Mouse (Mus musculus) gastrocnemius, postnatal 25 days (tissue): ENCODE data around the gene Foxp1. TPM values are rescaled to one million over a fixed set of nuclear protein-coding genes. Genes with fewer than 3 reads are reported as not detected.
A peak's percentile ranks its signal among the peaks of the same experiment; 100 is the strongest.

Source experiments
- DNase-seq: peaks from one replicate; pipeline ENCODE4 v3.0.0; 2022
- total RNA-seq, 2 experiments: library from RNA; stranded (reverse); gene quantifications; 1 replicate in 1 of 2; 2 replicates in 1 of 2; pipeline ENCODE4 v1.2.3; 2021

Gene Foxp1
- total RNA-seq, 2 experiments from 2014 or later = 16.9 to 17.8 TPM

DNA sequence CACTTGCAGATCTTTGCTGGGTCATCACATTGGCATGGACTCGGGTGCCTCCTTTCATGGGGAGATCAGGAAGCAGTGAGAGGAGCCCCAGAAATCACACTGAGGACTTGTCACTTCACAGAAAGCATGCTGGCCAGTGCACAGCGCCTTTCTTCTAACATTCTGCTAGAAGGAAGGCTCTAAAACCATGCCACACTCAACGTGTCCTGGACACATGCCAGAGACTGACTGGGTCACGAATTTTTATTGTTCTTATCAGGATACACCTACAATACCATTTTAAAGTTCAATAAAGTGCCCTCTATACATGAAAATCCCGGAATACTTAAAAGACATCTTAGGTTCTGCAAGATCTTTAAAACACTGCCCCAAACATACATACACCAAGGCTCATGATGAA is 475.2 kb downstream of the Foxp1 start:
- DNase-seq = no peak

DNA sequence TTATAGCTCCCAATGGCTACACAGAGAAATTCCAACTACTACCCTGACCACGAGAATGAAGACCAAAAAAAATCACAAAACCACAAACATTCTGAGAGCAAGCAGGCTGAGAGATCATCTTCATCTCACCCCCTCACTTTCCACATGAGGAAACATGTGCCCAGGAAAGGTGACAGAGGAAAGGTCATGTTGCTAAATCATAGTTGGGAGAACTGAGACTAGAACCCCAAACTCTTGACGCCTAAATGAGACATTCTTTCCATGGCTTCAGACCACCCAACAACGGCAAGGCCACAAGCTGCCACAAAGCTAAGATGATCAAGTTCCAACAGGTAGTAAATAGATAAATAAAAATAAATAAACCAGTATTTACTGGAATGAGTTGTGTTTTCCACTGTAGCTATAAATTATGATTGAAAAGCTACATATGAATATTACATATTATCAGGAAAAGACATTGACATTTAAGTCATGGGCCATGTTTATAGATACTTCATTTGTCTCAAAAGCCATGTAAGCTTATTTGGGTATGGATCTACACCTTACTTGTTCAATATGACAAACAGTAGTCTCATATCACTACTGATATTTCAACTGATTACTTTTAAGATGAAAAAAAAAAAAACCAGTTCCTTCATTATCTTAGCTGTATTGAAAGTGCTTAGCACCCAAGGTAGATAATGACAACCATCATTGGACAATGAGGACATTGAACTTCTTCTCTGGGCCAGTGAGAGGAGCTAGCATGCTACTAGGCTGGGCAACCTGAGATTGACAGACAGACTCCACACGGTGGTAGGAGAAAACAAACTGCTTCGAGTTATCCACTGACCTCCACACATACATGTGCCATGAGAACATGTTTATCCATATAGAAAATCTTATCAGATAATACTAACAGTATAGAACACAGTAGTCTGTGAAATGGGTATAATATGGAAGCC is 476.4 kb downstream of the Foxp1 start:
- no peak for DNase-seq

DNA sequence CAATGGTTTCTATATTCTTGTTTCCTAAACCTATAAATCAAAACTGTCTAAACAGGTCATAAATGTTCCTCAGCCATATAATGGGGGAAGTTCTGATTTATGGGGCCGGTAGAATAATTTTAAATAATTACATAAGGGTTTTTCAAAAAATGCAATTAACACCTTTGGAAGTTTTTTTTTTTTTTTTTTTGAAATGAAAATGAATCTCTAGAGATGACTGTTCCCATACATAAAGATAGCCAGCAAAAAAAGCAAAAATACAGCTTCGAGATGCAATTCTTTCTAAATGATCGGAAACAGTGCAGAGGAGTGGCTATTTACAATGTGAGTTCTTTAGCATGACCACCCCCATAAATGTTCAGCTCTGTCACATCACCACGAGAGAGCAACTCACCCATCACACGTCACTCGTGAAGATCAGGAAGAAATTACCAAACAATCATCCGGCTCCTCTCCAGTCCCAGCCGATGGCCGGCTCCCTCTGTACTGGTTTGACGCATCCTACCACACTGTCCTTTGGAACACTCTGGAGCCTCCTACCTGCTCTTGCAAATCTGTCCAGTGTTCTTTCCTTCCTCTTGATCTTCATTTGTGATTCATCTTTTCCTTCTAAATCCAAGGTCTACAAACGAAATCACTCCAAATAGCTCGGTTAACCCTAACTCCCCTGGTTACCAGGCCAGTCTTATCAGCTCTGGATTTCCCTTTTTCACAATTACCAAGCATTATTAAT is 478.4 kb downstream of the Foxp1 start:
- no peak for DNase-seq

DNA sequence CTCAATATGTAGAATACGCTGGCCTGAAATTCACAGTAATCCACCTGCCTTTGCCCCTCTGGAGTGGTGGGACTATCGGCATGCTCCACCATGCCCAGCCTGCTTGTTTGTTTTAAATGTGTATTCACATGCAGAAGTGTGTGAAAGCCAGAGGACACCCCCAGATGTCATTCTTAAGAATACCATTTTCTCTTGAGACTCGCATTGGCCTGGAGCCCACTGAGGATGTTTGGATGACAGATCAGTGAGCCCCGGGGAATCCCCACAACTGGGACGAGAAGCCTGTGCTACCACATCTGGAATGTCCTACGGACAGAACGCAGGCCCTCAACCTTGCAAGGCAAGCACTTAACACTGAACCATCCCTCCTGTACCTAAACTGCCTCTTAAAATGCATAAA is 479.3 kb downstream of the Foxp1 start:
- no peak for DNase-seq

DNA sequence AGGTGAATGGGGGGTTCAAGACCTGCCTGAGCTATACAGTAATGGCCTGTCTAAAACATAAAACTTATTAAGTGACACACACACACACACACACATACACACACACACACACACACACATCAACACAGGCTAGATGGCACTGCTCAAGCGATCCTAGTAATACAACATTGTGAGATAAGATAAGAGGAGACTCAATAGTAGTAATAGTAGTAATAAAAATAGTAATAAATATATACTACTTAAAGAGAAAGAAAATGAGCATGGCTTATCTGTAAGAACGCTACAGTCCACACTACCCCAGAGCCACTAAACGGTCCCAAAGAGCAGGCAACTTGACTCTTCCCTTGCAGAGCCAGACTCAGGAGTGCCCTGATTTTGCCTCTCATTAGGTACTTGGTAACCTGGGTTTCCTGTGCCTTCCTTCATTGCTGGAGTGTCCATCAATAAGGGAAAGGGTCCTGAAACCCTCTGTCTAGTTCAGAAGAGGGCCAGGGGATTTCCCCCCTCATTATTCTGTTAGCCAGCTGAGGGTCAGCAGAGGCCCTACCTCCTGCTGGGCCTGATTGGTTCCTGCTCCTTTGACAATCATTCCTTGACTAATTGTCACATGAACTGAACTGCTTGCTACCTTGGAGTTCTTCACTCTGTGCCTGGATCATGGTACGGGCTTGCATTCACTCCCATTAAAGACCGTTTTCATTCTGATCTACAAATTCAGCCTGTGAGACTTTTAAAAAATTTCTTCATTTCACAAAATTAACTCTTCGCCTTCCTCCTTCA is 480.2 kb downstream of the Foxp1 start:
- no peak for DNase-seq

DNA sequence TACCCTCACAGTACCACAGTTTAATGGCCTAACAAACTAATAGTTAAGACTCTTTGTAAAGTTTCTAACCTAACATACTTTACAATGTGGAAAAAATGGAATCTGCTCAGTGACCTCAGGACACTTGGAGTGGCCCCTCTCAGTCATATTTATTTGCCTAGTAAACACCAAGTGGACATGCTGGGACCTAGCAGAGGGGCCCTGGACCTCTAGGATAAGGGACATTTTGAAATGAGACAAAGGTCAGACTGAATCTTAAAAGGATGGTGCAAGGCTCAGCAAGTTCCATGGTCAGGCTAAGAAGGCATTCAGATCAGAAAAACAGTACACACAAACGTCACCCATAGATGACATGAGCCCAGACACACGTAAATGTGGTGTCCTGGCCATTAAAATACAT is 483.5 kb downstream of the Foxp1 start:
- no peak for DNase-seq

DNA sequence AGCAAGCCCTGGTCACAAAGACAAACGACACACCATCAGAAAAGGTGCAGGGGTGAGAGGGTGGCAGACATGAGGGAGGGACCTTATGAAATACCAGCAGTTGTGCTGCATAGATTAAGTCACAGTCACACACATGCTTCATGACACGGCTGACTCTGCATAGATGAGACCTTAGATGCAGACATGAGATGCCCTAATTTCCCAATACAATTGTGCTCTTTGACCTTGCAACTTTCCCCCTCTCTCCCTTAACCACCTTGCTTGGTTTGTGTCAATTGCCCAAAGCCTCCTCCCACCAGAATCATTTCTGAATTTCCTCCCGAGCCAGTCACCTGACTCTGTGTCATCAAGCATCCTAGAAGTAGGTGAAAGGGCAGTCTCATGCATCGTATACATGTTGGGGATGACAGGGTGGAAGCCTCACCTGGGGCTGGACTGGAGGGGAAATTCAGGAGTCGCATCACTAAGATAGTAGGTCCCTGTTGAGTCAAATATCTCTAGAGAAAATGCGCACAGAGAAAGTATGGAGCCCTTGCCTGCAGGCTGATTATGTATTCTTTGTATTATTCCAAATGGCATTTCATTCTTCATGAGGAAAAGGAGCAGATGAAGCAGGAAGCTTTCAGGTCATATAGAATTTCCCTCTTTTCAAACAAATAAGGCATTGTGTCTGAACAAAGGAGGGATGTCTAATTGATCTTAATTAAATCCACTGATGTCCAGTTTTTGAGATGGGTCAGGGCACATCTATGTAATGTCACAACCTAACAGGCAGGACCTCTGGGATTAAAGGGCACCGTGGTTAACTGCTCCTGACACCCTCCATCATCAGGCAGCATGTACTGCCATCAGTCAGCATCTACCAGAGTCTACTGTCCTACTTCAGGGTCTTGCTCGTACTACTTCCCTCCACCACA is 486.8 kb downstream of the Foxp1 start:
- DNase-seq = no peak

DNA sequence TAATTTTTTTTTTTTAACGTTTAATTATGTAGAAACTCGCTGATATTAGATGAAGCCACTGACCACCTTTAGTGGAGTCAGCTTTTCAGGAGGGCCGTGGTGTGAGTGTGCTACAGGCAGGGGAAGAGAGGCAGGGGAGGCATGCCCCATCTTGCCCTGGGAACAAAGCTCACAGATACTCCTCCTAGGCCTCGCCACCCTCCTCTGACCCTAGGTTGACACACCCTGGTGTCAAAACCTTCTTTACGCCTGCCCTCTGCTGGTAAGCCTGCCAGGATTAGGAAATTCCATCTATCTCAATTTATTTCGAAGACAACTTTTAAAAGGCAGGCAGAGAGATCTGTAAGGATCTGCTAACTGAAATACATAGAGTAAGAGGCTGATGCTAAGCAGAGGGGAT is 489.5 kb downstream of the Foxp1 start:
- no peak for DNase-seq

DNA sequence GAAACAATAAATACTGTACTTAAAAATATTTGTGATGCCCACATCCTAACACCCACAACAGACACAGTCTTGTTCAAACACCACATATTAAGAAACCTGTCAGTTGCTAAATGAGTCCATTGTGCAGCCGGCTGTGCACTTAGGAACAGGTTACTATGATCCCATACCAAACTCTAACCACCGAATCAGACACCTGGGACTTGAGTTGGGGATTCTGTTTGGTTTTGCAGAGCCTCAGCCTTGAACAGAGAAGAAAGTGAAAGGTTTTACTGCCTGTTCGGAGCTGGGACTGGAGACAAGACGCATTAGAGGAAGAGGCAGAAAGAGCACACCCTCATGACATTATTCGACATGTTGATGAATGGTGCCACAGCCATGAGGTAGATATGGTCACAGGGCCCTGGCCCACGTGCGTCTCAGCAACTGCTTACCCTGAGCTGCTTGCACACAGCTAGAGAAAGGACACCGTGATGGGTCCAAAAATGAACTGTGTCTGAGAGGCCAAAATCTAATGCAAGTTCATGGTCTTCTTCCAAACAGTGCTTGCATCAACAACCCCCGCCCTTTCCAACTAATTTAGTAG is 491.1 kb downstream of the Foxp1 start:
- no peak for DNase-seq

DNA sequence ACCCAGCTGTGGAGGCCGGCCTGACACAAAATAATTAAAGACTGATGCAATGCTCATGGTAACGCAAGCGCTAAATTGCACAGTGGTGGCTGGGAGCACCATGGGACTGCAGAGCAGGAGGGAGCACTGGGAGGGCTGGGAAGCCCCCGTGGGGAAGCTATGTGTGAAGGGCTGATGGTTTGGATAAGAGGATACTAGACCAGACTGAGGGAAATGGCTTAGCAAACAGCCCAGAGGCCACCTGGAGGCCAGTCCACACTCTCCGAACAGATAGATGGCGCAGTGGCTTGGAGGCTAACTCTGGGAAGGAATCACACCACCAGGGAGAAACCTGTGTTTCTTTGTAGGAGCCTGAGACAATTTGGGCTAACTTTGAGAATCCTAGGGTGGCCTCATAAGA is 492.3 kb downstream of the Foxp1 start:
- no peak for DNase-seq

DNA sequence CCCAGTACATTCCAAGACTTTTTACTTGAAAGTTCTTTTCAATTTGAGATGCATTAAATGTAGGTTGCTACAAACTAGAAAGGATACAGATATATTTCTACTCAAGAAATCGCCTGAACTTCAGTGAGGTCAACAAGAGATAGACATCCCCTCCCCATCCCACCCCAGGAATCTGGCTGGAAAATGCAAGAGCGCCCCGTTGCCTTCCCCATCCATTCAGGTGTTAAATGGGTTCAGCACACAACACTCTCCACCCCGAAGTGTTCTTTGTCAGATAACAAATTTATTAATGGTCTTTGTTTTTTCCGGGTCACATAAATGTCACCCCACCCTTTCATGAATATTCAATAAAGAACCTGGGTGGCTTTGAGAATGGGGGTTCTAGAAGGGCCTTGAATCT is 493.1 kb downstream of the Foxp1 start:
- DNase-seq = no peak

DNA sequence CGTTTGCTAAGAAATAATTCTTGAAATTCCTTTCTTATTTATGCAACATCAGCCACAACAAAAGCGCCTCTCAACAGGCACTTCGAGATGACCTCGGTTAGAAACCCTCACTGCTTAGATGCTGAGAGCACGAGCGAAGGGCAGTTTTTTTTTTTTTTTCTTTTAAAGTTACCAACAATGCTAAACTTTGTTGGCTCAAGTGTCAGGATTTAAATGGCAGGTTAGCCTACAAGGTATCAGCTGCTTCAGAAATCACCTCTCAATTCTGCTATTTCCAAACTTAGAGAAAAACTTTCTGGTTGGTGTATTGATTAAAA is 493.6 kb downstream of the Foxp1 start:
- DNase-seq = no peak

DNA sequence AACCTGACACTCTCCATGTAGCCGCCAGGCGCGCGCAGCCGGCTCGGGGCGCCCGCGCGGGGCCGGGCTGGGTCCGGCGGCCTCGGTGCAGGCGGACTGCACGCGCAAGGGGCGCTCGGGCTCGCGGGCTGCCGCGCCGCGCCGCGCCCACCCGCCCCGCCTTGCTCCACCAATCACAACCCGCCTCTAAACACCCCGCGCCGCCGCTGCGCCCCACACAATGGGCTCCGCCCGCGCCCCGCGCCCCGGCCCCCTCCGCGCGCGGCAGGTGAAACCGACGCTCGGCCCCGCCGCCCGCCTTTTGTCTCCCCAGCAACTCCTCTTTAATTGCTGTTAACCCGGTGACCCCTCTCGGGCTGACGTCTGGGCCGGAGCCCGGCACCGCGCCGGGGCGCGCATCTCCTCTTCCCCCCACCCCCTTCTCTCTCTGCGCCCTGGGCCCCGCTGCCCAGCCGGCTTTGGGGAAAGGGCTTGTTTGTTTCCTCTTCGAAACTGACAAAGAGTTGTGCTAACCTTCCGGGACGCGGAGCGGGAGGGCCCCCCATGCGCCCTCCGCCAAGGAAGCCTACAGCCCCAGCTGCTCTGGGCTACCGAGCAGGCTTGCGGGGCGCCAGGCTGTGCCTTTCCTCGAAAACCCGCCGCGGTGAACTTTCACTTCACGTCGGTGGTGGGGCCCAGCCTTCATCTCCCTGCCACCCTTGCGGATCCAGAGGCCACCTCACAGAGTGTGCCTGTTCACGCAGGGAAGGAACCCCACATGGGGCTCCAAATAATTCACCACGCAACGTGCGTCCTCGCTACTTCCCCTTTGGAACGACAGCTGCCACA is 494.1 kb downstream of the Foxp1 start:
- DNase-seq = peak; percentile 50

DNA sequence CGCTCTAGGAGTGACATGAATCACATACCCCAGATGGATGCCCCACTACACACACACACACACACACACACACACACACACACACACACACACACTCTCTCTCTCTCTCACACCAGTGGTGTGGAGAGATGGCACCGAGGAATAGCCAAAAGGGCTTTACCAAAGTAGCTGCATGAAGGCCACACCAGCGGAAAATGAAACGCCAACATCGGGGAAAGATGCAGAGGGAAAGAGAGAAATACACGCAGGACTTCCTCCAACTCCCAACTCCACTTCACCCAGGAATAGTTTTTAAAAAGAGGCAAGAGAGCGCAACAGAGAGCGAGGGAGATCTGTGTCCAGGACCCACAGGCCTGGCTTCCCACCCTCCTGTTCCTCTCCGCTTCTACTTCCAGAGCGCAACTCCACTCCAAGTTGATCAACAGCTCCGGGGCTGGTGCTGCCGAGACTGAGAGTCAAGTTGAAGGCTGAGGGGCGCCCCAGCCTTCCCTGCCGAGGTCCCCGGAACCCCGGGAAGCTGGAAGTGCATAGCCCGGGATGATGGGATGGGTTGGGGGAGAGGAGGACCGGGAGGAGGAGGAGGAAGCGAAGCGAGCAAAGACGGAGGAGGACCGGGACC is 494.9 kb downstream of the Foxp1 start:
- no peak for DNase-seq

DNA sequence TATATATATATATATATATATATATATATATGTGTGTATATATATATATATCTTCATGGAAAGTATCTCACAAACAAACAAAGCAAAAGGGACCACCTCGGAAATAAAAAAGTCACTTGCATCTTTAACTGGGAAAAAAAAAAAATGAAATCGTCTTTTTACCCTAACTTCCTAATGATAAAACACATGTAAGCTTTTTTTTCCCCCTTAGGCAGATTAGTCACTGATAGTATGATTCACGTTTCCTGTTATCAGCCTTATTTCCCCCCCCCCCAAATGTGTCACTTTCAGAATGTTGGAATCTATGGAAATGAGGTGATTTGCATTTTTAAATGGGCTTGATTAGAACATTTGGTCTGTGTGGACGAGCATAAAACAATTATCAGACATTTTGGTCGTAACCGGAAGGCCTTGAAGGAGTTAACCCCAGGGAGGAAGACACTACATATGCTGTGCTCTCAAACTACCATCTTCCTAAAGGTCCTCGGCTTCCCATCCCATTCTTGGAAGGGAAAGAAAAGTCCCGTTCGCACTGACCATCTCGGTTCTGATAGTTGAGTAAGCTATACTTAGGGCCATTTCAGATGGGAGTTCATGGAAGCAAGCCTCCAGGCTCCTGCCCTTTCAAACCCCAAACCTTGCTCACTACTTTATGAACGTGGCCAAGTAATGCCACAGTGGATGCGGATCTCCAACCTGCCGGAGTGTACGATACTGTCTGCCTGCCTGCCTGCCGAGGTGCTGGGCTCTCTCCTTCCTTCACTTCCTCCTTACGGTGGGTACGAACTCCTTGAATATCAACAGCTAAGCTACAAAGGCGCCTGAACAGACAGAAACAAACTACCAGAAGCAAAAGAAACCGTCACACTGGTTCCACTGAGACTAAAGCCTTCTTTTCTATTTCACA is 495.6 kb downstream of the Foxp1 start:
- DNase-seq = no peak

DNA sequence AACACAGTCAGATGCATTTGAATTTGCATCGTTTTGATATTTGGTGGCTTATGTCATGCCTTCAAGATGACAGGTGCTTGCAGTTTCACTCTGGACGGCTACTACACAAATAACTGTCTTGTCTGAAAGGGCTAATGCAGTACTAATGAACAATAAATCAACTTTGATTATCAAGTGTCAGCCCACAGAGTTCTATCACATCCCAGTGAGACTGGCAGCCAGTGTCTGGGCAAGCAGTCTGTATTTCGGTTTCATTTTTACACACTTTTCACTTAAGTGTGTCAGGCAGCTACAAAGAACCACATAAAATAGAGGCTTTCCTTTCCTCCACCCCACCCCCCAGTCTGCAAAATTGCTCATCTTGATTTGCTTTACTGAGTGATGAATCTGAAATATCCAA is 496.5 kb downstream of the Foxp1 start:
- no peak for DNase-seq

DNA sequence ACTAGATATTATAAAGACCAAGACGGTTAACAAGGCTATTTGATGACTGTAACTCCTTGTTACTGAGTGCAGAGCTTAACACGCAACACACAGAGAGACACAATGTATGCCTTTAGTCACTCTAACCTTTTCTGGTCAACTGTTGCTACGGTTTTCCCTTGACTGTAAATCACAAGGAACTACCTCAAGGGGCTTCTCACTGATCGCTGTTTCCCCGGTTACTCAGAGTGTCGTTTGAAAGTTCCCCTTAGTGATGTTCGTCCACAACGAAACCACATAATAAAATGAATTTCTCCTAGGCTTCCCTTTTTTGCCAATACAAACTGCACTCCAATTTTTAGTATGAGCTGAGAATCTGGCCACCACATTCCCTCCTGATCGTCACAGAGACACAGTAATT is 497.9 kb downstream of the Foxp1 start:
- no peak for DNase-seq

DNA sequence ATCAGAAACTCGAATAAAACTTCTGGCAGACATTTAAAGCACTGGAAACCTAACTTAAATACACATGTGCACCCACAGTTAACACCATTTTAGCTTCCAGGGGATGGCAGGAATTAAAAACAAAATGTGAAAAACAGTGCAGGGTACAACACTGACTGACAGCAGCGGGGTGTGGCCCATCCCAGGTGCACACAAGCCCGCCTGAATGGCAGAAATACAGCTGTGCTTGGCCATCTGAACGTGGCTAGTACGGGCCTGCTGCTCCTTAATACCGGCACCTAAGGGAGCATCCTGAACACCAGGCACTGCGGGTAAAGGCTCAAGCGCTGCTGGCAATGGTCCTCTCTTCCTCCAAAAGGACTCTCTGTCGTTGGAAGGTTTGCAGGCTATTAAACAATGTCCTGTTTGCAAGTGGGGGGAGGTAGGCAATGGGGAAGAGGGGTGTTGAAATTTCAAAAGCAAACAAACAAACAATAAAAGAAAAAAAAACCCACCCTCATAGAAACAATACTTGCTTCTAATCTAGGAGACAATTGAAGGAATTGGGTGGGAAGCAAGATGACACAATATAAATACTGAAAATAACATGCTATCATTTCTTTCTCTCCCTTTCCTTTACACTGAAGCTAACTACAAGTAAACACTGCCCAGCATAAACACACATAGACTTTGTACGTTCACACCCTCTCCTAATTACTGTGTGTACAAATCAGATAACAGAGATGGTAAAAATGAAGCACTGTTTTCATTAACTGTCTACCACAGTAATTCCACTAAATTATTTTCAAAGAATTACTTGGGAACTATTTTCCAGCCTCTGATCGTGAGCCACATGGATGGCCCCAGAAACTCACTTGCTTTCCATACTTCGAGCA is 501.7 kb downstream of the Foxp1 start:
- DNase-seq = no peak
